Mouse (Mus musculus) heart, embryonic 12.5 days (tissue): ENCODE measurements around the gene Gm614. TPM values are rescaled to one million over a fixed set of nuclear protein-coding genes. Genes with fewer than 3 reads are reported as not detected.

Experiments used
- ATAC-seq: fragments of 200-750 bp; cut with Nextera tagmentation; 2 replicates; pipeline ENCODE4 v1.8.0; 2017; ENCODE audit warnings: moderate TSS enrichment, moderate library complexity; ENCODE audit not compliant: insufficient number of reproducible peaks, low FRiP score
- H3K27ac ChIP-seq: fragments of 300-500 bp; sonication (generic); 2 replicates; pipeline ENCODE4 v1.5.1; 2016; ENCODE audit warnings: mild to moderate bottlenecking, moderate library complexity; ENCODE audit not compliant: poor library complexity, severe bottlenecking
- H3K27me3 ChIP-seq: fragments of 300-500 bp; sonication (generic); replicated peaks from 2 replicates; pipeline ENCODE4 v1.6.1; 2016; ENCODE audit warnings: mild to moderate bottlenecking, moderate library complexity
- H3K36me3 ChIP-seq: fragments of 300-500 bp; sonication (generic); 2 replicates; pipeline ENCODE4 v1.6.1; 2016; ENCODE audit warnings: mild to moderate bottlenecking, moderate library complexity
- H3K4me1 ChIP-seq: fragments of 300-500 bp; sonication (generic); replicated peaks from 2 replicates; pipeline ENCODE4 v1.6.1; 2016; ENCODE audit warnings: mild to moderate bottlenecking
- H3K4me2 ChIP-seq: fragments of 300-500 bp; sonication (generic); 2 replicates; pipeline ENCODE4 v1.6.1; 2016; ENCODE audit warnings: mild to moderate bottlenecking, moderate library complexity
- H3K4me3 ChIP-seq: fragments of 300-500 bp; sonication (generic); 2 replicates; pipeline ENCODE4 v1.5.1; 2016; ENCODE audit warnings: mild to moderate bottlenecking
- H3K9ac ChIP-seq: fragments of 300-500 bp; sonication (generic); 2 replicates; pipeline ENCODE4 v1.6.1; 2016; ENCODE audit warnings: mild to moderate bottlenecking, moderate library complexity
- H3K9me3 ChIP-seq: fragments of 300-500 bp; sonication (generic); replicated peaks from 2 replicates; pipeline ENCODE4 v1.6.1; 2016; ENCODE audit warnings: mild to moderate bottlenecking, moderate library complexity
- WGBS: fragments of 180-500 bp; shearing (Covaris S2); methylation state at CpG from one replicate; pipeline ENCODE4 v1.1.7; 2016; 5-methylcytosine and 5-hydroxymethylcytosine counted together
- polyA plus RNA-seq: library from polyadenylated mRNA; unstranded; fragments of >200 nt; fragmentation: Nextera tagmentation; extraction: Ambion mirVana; gene quantifications from 2 replicates; pipeline ENCODE4 v1.2.1, GENCODE M21; 2016

Gene Gm614
- polyA plus RNA-seq, result not detected in 2 replicates

- Histone ChIP-seq H3K36me3 (peaks cover 1% of the 10 kb centered on the region; the same call in 1 of the 2 replicates), H3K27me3 (no peaks in the 10 kb centered on the region; the same call in 1 of the 2 replicates), H3K27ac (no peak within 1 kb of the TSS), H3K4me2 (no peak within 1 kb of the TSS), H3K4me1 (peaks cover 31% of the 10 kb centered on the region), H3K9me3 (no peaks in the 10 kb centered on the region), H3K4me3 (no peak within 1 kb of the TSS), H3K9ac (no peak within 1 kb of the TSS)
- WGBS, result 77% methylated on average over 1 of the region's 1 CpGs
- no peak for ATAC-seq
Observed at GRCm38 (mm10) chrX:101263892-101264291, at the start of gene Gm614. Gene Gm614, minus strand, starts transcription at chrX:101263992.

DNA sequence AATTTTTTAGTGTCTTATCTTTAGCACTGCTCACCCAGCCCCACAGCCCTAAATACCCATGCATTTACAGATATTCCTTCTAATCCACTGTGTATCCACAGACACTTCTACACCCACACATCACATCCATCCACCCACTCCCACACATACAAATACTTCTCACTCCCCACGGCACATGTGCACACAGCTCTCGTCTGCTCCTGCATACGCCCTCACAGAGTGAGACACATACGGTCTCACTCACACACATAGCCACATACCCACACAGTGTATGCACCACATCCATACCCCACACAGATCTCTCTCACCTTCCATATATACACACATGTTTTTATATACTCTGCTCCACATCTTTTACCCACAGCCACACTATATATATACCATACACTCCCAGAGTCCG, 45.5 kb upstream of the Gm614 start:
- H3K27ac ChIP-seq, result no peak overlapping the region
- H3K9ac ChIP-seq, result no peak overlapping the region
- no peak for ATAC-seq
- no peak overlapping the region for H3K4me2 ChIP-seq
- WGBS, result 83% methylated on average over 5 of the region's 5 CpGs
- H3K36me3 ChIP-seq, result no peaks in the 10 kb centered on the region
- H3K9me3 ChIP-seq, result no peaks in the 10 kb centered on the region
- H3K4me1 ChIP-seq, result no peaks in the 10 kb centered on the region
- peaks cover 26% of the 10 kb centered on the region for H3K27me3 ChIP-seq
- H3K4me3 ChIP-seq, result no peak overlapping the region

GRCm38 (mm10) chrX:101304646-101305045, 40.9 kb upstream of the Gm614 start:
- 45% methylated on average over 2 of the region's 2 CpGs for WGBS
- peaks cover 27% of the 10 kb centered on the region for H3K27me3 ChIP-seq

GRCm38 (mm10) chrX:101301654-101302053, 37.9 kb upstream of the Gm614 start:
- 81% methylated on average over 9 of the region's 9 CpGs for WGBS
- Histone ChIP-seq H3K36me3 (peaks cover 10% of the 10 kb centered on the region; the same call in 1 of the 2 replicates), H3K9ac (no peak overlapping the region), H3K4me1 (peaks cover 18% of the 10 kb centered on the region; the same call in 1 of the 2 replicates), H3K27ac (no peak overlapping the region), H3K4me3 (no peak overlapping the region), H3K27me3 (peaks cover 23% of the 10 kb centered on the region), H3K9me3 (no peaks in the 10 kb centered on the region), H3K4me2 (no peak overlapping the region)
- no peak for ATAC-seq

More at GRCm38 (mm10) chrX:101304646-101305045, 40.9 kb upstream of the Gm614 start:
- Histone ChIP-seq H3K4me1 (peaks cover 9% of the 10 kb centered on the region; the same call in 1 of the 2 replicates), H3K9ac (no peak overlapping the region), H3K4me3 (no peak overlapping the region), H3K4me2 (no peak overlapping the region), H3K27ac (no peak overlapping the region), H3K9me3 (no peaks in the 10 kb centered on the region), H3K36me3 (no peaks in the 10 kb centered on the region)
- no peak for ATAC-seq

DNA sequence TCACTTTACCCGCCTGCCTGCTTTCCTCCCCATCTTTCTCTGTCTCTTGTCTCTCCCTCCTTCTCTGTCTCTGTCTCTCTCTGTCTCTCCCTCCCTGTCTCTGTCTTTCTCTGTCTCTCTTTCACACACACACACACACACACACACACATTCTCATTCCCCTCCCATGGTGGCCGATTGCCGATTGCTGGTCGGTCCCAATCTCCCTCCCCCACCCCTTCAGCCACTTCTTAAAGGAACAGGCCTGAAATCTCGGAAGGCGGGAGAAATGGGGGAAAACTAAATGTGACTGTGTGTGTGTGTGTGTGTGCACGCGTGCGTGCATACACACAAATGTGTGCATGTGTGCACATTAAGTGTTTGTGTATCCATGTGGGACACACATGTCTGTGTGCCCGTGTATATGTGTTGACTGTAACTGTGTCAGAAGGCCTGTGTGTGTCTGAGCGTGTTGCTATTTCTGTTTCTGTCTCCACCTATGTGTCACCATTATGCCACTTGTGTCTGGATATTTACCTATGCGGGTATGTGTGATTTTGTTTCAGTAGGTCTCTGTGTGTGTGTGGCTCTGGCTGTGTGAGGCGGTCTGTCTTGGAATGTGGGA, 36.7 kb upstream of the Gm614 start:
- 0 out of 2 replicates have a peak, but pooled peaks have one; percentile 18 for ATAC-seq
- H3K4me1 ChIP-seq, result peaks cover 18% of the 10 kb centered on the region; the same call in 1 of the 2 replicates
- 0 out of 2 replicates have a peak, but pooled peaks cover 13% of the 10 kb centered on the region for H3K27me3 ChIP-seq
- peak overlapping the region; percentile 69 for H3K4me2 ChIP-seq
- H3K36me3 ChIP-seq, result peaks cover 20% of the 10 kb centered on the region
- no peaks in the 10 kb centered on the region for H3K9me3 ChIP-seq
- H3K27ac ChIP-seq, result 0 out of 2 replicates have a peak overlapping the region, but pooled peaks have one; percentile 27
- H3K9ac ChIP-seq, result peak overlapping the region; percentile 50; the same call in 1 of the 2 replicates
- 38% methylated on average over 13 of the region's 13 CpGs for WGBS
- peak overlapping the region; percentile 43 for H3K4me3 ChIP-seq

DNA sequence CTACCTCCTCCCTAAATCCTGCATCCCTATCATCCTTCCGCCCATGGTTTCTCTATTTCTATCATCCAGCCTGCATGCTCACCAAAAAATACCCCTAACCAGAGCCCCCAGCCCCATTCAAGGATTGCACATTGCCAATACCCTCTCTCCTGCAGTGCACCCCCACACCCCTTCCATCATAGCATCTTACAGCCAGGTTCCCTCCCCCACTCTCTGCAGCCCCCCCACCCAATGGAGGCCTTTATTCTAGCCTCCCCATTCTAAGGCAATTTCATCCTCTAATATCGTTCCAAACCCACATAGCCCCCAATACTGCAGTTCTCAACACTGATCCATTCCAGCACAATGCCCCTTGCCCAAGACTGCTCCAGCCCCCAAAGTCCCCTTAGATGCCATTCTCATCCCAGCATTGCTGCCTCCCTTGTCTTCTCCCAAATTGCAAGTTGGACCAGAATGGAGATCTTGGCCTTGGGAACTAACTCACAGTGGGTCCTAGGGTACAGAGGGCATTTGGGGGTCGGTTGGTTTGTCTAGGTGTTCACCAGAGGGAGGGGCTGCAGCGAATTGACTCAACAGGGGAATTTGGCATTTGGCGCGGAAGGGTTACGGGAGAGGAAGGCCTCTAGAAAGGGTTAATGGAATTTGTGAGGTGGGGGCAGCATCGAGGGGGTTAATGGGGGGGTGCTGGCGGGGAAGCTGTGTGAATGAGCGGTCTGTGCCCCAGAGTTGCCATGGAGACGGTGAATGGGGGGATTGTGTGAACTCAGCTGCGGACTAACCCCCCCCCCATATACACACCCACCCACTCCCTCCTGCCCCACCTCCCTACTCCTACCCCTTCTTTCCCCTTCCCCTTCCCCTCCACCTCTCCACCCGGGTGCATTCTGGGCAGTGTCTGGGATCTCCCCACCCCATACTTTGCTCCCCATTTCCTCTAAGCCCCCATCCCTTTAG, 36.0 kb upstream of the Gm614 start:
- H3K4me3 ChIP-seq, result peak overlapping the region; percentile 43
- H3K27me3 ChIP-seq, result 0 out of 2 replicates have a peak, but pooled peaks cover 9% of the 10 kb centered on the region
- no peak overlapping the region for H3K27ac ChIP-seq
- H3K36me3 ChIP-seq, result peaks cover 21% of the 10 kb centered on the region
- peaks cover 18% of the 10 kb centered on the region; the same call in 1 of the 2 replicates for H3K4me1 ChIP-seq
- peak; percentile 31; the same call in 1 of the 2 replicates for ATAC-seq
- H3K9me3 ChIP-seq, result no peaks in the 10 kb centered on the region
- WGBS, result 17% methylated on average over 13 of the region's 13 CpGs
- H3K4me2 ChIP-seq, result peak overlapping the region; percentile 69
- H3K9ac ChIP-seq, result peak overlapping the region; percentile 62

DNA sequence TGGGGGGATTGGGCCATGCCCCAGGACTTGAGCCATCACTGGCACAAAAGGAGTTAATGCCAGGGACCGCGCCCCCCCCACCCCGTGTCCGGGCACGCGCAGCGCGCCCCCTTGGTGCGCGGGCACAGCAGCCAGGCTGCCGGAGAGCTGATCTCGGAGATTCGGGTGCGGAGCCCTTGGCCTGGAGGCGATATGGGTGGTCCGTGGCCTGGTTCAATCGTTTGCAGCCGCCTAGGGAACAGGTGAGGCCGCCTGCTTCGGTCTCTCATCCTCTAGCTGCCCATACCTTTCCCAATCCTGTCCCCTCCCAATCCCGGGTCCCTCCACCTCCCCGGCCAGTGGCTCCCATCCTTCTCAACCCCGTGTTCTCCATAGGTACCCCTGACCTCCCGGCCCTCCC, 35.3 kb upstream of the Gm614 start, which contains the start of gene Nlgn3:
Gene Nlgn3 (plus strand): TSS at position 114 of the 400 bp plus-strand sequence.
- 21% methylated on average over 24 of the region's 24 CpGs for WGBS
- peaks cover 18% of the 10 kb centered on the region; the same call in 1 of the 2 replicates for H3K4me1 ChIP-seq
- 0 out of 2 replicates have a peak, but pooled peaks cover 9% of the 10 kb centered on the region for H3K27me3 ChIP-seq
- H3K9me3 ChIP-seq, result no peaks in the 10 kb centered on the region
- H3K27ac ChIP-seq, result no peak within 1 kb of the TSS
- peak within 1 kb of the TSS; percentile 43 for H3K4me3 ChIP-seq
- peak within 1 kb of the TSS; percentile 69 for H3K4me2 ChIP-seq
- peaks cover 25% of the 10 kb centered on the region for H3K36me3 ChIP-seq
- 0 out of 2 replicates have a peak, but pooled peaks have one; percentile 12 for ATAC-seq
- peak within 1 kb of the TSS; percentile 62 for H3K9ac ChIP-seq

DNA sequence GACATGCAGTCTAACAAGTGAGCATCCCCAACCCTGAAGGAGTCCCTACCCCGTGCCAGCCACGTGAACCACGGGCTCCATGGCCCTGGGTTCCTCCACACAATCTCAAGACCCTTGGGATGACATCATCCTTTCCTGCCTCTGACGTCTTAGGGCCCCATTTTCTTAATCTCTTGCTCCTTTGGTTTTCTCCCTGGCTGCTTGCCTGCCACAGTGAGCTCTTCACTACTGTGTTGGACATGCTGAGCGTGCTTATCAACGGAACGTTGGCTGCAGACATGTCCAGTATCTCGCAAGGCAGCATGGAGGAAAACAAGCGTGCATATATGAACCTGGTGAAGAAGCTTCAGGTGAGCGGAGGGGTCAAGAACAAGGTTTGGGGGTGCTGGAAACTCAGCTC, 26.3 kb upstream of the Gm614 start:
- no peak overlapping the region for H3K4me3 ChIP-seq
- H3K4me1 ChIP-seq, result peaks cover 7% of the 10 kb centered on the region; the same call in 1 of the 2 replicates
- no peak overlapping the region for H3K27ac ChIP-seq
- no peaks in the 10 kb centered on the region for H3K9me3 ChIP-seq
- no peak overlapping the region for H3K9ac ChIP-seq
- no peak; the same call in 1 of the 2 replicates for ATAC-seq
- H3K36me3 ChIP-seq, result peaks cover 84% of the 10 kb centered on the region
- H3K27me3 ChIP-seq, result no peaks in the 10 kb centered on the region
- WGBS, result 62% methylated on average over 10 of the region's 10 CpGs
- H3K4me2 ChIP-seq, result no peak overlapping the region

- ATAC-seq, result no peak
- H3K4me3 ChIP-seq, result no peak overlapping the region
- WGBS, result 81% methylated on average over 7 of the region's 7 CpGs
- H3K27ac ChIP-seq, result no peak overlapping the region
- H3K9ac ChIP-seq, result no peak overlapping the region
- no peaks in the 10 kb centered on the region for H3K9me3 ChIP-seq
- H3K4me2 ChIP-seq, result no peak overlapping the region
- peaks cover 90% of the 10 kb centered on the region for H3K36me3 ChIP-seq
- peaks cover 7% of the 10 kb centered on the region; the same call in 1 of the 2 replicates for H3K4me1 ChIP-seq
- no peaks in the 10 kb centered on the region for H3K27me3 ChIP-seq
Observed at GRCm38 (mm10) chrX:101289037-101289436, 25.2 kb upstream of the Gm614 start.

- Histone ChIP-seq H3K9me3 (no peaks in the 10 kb centered on the region), H3K27ac (no peak overlapping the region), H3K36me3 (peaks cover 90% of the 10 kb centered on the region), H3K9ac (no peak overlapping the region), H3K4me3 (no peak overlapping the region), H3K4me1 (peaks cover 7% of the 10 kb centered on the region; the same call in 1 of the 2 replicates), H3K27me3 (no peaks in the 10 kb centered on the region), H3K4me2 (no peak overlapping the region)
- WGBS, result 86% methylated on average over 6 of the region's 6 CpGs
- no peak for ATAC-seq
Observed at GRCm38 (mm10) chrX:101288432-101288831, 24.6 kb upstream of the Gm614 start.
